Mouse (Mus musculus) natural killer cell, adult 2 months (primary cell): ENCODE measurements around the gene Rxfp1.
A peak's percentile ranks its signal among the peaks of the same experiment; 100 is the strongest.

ENCODE experiments used
- DNase-seq, 2 experiments: peaks; one replicate each; pipeline ENCODE4 v3.0.0; 2022; ENCODE audit warnings: low spot score in 2 of 2

Rxfp1 gene

GRCm38 (mm10) chr3:79672188-79672587 is 65.5 kb downstream of the Rxfp1 start:
- no peak for DNase-seq

GRCm38 (mm10) chr3:79670556-79670955 is 67.1 kb downstream of the Rxfp1 start:
- no peak for DNase-seq

GRCm38 (mm10) chr3:79664787-79665408 is 72.8 kb downstream of the Rxfp1 start:
- DNase-seq = peak; percentile 18 to 31

GRCm38 (mm10) chr3:79656682-79657081 is 81.0 kb downstream of the Rxfp1 start:
- DNase-seq = no peak

GRCm38 (mm10) chr3:79652129-79652528 is 85.6 kb downstream of the Rxfp1 start:
- DNase-seq = no peak

- DNase-seq = peak; percentile 17 to 23
Observed at GRCm38 (mm10) chr3:79629416-79629730, 108.3 kb downstream of the Rxfp1 start, which contains the start of gene Etfdh. Gene Etfdh, minus strand, starts transcription at chr3:79629500.

GRCm38 (mm10) chr3:79628561-79629415 is 108.9 kb downstream of the Rxfp1 start, which contains the start of gene 4930579G24Rik:
Gene 4930579G24Rik, plus strand, starts transcription at chr3:79629079.
- peak; percentile 95 for DNase-seq

GRCm38 (mm10) chr3:79628182-79628560 is 109.5 kb downstream of the Rxfp1 start:
- peak in 1 of 2 experiments; percentile 26 for DNase-seq

GRCm38 (mm10) chr3:79627484-79628181 is 110.0 kb downstream of the Rxfp1 start:
- no peak for DNase-seq

GRCm38 (mm10) chr3:79609886-79610285 is 127.8 kb downstream of the Rxfp1 start:
- no peak for DNase-seq

GRCm38 (mm10) chr3:79595468-79595867 is 142.2 kb downstream of the Rxfp1 start:
- DNase-seq = no peak

GRCm38 (mm10) chr3:79591793-79592471 is 145.7 kb downstream of the Rxfp1 start:
- no peak for DNase-seq
